Mouse (Mus musculus): Measurements from ENCODE around the gene Fbxo39.
"Not testable (repeated sequence)": the region's sequence is repeated elsewhere in the genome, so short reads cannot be mapped to it uniquely, and the experiment has no call there.

Fbxo39 gene

GRCm38 (mm10) chr11:72311355-72312001 lies 2.8 kb upstream of the Fbxo39 start:
- no peak for DNase-seq (ENCODE audit: low spot score)

GRCm38 (mm10) chr11:72318026-72318425 lies 3.8 kb downstream of the Fbxo39 start:
- no peak for DNase-seq (ENCODE audit: low spot score)

- DNase-seq (ENCODE audit: low spot score), result no peak
Measured at GRCm38 (mm10) chr11:72324431-72324830, 10.2 kb downstream of the Fbxo39 start.

GRCm38 (mm10) chr11:72325701-72326100 lies 11.5 kb downstream of the Fbxo39 start:
- no peak for DNase-seq (ENCODE audit: low spot score)

GRCm38 (mm10) chr11:72332951-72333667 lies 18.9 kb downstream of the Fbxo39 start:
- no peak for DNase-seq (ENCODE audit: low spot score)

GRCm38 (mm10) chr11:72334653-72335052 lies 20.4 kb downstream of the Fbxo39 start:
- DNase-seq (ENCODE audit: low spot score), result no peak

GRCm38 (mm10) chr11:72336726-72337125 lies 22.5 kb downstream of the Fbxo39 start:
- DNase-seq (ENCODE audit: low spot score), result no peak

- DNase-seq (ENCODE audit: low spot score), result peak; percentile 85
Measured at GRCm38 (mm10) chr11:72338437-72338871, 24.2 kb downstream of the Fbxo39 start.

GRCm38 (mm10) chr11:72339716-72340115 lies 25.5 kb downstream of the Fbxo39 start:
- no peak for DNase-seq (ENCODE audit: low spot score)

- DNase-seq (ENCODE audit: low spot score), result peak; percentile 86
Measured at GRCm38 (mm10) chr11:72342549-72343237, 28.4 kb downstream of the Fbxo39 start.

GRCm38 (mm10) chr11:72343238-72343625 lies 29.0 kb downstream of the Fbxo39 start:
- not testable (repeated sequence) for DNase-seq (ENCODE audit: low spot score)

GRCm38 (mm10) chr11:72343904-72344303 lies 29.7 kb downstream of the Fbxo39 start:
- DNase-seq (ENCODE audit: low spot score), result peak; percentile 77

- DNase-seq (ENCODE audit: low spot score), result no peak
Measured at GRCm38 (mm10) chr11:72344486-72344885, 30.2 kb downstream of the Fbxo39 start.

GRCm38 (mm10) chr11:72348563-72348962 lies 34.3 kb downstream of the Fbxo39 start:
- no peak for DNase-seq (ENCODE audit: low spot score)

GRCm38 (mm10) chr11:72349016-72349415 lies 34.8 kb downstream of the Fbxo39 start:
- no peak for DNase-seq (ENCODE audit: low spot score)

GRCm38 (mm10) chr11:72349652-72350051 lies 35.4 kb downstream of the Fbxo39 start:
- DNase-seq (ENCODE audit: low spot score), result no peak

GRCm38 (mm10) chr11:72352272-72352671 lies 38.0 kb downstream of the Fbxo39 start:
- DNase-seq (ENCODE audit: low spot score), result no peak

GRCm38 (mm10) chr11:72353186-72353585 lies 38.9 kb downstream of the Fbxo39 start:
- DNase-seq (ENCODE audit: low spot score), result no peak

- peak; percentile 87 for DNase-seq (ENCODE audit: low spot score)
Measured at GRCm38 (mm10) chr11:72354971-72355728, 40.9 kb downstream of the Fbxo39 start.

- DNase-seq (ENCODE audit: low spot score), result peak; percentile 97
Measured at GRCm38 (mm10) chr11:72361385-72362346, 47.4 kb downstream of the Fbxo39 start.

- DNase-seq (ENCODE audit: low spot score), result no peak
Measured at GRCm38 (mm10) chr11:72362347-72362741, 48.1 kb downstream of the Fbxo39 start, which contains the start of gene Tekt1. TSS of gene Tekt1 (minus strand) at chr11:72362442.
